Mouse (Mus musculus) B cell, adult 67 days (primary cell): ENCODE data around the gene Gm7138. TPM values are rescaled to one million over a fixed set of nuclear protein-coding genes. Genes with fewer than 3 reads are reported as not detected.

Experiments
- total RNA-seq, 2 experiments: library from RNA; stranded (reverse); gene quantifications; 4 replicates each; pipeline ENCODE4 v1.2.4; 2023

The Gm7138 gene
- not detected for total RNA-seq

DNA sequence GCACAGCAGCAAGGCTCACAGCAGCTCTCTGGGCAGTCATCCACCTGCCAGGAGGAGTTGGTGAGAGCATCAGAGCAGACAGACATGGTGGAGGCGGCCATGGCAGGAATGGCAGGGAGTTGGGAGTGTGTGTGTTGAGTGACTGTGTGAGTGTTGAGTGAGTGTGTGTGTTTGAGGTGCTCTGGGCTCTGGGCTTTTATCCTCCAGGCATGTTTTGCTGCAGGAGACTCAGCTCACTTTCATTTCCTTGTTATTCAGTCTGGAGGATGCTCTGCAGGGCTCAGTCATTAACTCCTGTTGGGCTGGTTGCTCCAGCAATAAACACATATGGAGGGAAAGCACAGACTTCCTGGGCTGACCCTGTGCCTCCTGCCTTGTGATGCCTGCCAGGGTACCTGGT is at the start of gene Gm7138:
Gene Gm7138 (minus strand): TSS at position 101 of the 400 bp plus-strand sequence.

DNA sequence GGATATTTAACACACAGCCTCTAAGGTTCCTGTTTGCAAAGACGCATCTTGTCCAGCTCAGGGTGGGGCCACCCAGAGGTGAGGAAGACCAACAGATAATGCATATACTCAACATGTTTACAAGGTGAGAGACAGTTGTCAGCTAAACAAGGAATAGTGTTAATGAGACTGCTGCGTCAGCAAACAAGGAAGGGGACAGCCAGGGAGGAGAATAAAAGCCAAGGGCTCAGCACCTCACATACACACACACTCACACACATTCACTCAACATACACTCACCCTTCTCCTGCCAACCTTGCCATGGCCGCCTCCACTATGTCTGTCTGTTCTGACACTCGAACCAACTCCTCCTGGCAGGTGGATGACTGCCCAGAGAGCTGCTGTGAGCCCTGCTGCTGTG is 37.6 kb upstream of the Gm7138 start, which contains the start of gene Gm2696:
Gene Gm2696 (plus strand): TSS at position 301 of the 400 bp plus-strand sequence.

DNA sequence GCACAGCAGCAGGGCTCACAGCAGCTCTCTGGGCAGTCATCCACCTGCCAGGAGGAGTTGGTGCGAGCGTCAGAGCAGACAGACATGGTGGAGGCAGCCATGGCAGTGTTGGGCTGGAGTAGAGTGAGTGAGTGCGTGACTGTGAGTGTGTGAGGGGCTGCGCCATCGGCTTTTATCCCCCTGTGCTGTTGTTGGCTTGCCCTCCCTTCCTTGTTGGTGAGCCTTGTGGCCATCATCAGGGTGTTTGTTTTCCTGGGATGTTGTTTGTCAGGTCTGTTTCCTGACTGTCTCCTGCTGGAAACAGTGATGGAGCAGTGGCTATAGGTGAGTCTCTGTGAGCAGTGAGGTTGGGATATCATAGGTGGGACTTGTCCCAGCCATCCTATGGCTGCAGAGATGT is 35.0 kb upstream of the Gm7138 start, which contains the start of gene Gm9507:
Gene Gm9507 (minus strand): TSS at position 101 of the 400 bp plus-strand sequence.

DNA sequence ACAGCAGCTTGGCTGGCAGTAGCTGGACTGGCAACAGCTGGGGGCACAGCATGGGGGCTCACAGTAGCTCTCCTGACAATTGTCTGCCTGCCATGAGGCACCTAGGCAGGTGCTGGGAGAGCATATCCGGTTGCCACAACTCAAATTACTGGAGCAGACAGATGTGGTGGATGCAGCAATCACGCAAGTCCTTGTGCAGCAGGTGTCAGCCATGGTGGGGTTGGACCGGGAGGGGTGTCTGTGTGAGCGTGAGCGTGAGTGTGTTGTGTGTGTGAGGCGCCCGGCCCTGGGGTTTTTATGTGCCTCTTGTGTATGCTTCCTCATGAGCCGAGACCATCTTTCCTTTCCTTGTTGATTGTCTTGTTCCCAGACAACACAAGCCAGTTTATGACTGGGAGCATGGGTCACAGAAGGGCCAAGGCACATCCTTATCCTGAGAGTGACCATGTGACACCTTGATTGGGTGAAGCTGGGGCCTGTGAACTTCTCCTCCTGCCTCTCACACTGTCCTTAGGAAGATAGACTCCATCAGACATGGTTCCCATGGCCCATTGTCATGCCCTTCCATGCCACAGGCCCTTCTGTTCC is 22.3 kb upstream of the Gm7138 start, which contains the start of gene Gm19668:
Gene Gm19668 (minus strand): TSS at position 213 of the 588 bp plus-strand sequence.

DNA sequence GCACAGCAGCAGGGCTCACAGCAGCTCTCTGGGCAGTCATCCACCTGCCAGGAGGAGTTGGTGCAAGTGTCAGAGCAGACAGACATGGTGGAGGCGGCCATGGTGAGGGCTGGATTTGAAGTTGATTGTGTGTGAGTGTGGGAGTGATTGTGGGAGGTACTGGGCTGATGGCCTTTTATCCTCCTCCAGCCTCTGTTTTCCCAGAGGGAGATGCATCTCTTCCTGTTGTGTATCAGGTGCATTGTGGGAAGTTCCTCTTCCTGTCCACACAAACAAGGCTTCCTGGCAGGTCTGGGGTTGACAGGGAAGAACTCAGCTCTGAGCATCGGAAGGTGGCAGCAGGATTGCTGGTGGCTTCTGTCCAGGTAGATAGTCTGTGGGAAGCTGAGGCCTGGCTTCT is 18.2 kb upstream of the Gm7138 start, which contains the start of gene Gm9639:
Gene Gm9639 (minus strand): TSS at position 101 of the 400 bp plus-strand sequence.

DNA sequence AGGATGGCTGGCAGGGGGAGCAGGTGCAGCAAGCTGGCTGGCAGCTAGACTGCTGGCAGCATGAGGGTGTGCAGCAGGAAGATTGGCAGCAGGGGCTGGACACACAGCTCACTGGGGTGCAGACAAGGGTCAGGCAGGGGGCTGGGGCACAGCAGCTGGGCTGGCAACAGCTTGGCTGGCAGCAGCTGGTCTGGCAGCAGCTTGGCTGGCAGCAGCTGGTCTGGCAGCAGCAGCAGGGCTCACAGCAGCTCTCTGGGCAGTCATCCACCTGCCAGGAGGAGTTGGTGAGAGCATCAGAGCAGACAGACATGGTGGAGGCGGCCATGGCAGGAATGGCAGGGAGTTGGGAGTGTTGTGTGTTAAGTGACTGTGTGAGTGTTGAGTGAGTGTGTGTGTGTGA is 11.1 kb upstream of the Gm7138 start, which contains the start of gene Gm7137:
Gene Gm7137 (minus strand): TSS at position 325 of the 400 bp plus-strand sequence.

DNA sequence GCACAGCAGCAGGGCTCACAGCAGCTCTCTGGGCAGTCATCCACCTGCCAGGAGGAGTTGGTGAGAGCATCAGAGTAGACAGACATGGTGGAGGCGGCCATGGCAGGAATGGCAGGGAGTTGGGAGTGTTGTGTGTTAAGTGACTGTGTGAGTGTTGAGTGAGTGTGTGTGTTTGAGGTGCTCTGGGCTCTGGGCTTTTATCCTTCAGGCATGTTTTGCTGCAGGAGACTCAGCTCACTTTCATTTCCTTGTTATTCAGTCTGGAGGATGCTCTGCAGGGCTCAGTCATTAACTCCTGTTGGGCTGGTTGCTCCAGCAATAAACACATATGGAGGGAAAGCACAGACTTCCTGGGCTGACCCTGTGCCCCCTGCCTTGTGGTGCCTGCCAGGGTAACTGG is 5.7 kb upstream of the Gm7138 start, which contains the start of gene Gm3250:
Gene Gm3250 (minus strand): TSS at position 101 of the 400 bp plus-strand sequence.

DNA sequence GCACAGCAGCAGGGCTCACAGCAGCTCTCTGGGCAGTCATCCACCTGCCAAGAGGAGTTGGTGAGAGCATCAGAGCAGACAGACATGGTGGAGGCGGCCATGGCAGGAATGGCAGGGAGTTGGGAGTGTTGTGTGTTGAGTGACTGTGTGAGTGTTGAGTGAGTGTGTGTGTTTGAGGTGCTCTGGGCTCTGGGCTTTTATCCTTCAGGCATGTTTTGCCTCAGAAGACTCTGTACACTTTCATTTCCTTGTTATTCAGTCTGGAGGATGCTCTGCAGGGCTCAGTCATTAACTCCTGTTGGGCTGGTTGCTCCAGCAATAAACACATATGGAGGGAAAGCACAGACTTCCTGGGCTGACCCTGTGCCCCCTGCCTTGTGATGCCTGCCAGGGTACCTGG is 5.5 kb downstream of the Gm7138 start, which contains the start of gene Gm3238:
Gene Gm3238 (minus strand): TSS at position 101 of the 400 bp plus-strand sequence.

DNA sequence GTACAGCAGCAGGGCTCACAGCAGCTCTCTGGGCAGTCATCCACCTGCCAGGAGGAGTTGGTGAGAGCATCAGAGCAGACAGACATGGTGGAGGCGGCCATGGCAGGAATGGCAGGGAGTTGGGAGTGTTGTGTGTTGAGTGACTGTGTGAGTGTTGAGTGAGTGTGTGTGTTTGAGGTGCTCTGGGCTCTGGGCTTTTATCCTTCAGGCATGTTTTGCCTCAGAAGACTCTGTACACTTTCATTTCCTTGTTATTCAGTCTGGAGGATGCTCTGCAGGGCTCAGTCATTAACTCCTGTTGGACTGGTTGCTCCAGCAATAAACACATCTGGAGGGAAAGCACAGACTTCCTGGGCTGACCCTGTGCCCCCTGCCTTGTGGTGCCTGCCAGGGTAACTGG is 17.2 kb downstream of the Gm7138 start, which contains the start of gene Gm3233:
Gene Gm3233 (minus strand): TSS at position 101 of the 400 bp plus-strand sequence.

DNA sequence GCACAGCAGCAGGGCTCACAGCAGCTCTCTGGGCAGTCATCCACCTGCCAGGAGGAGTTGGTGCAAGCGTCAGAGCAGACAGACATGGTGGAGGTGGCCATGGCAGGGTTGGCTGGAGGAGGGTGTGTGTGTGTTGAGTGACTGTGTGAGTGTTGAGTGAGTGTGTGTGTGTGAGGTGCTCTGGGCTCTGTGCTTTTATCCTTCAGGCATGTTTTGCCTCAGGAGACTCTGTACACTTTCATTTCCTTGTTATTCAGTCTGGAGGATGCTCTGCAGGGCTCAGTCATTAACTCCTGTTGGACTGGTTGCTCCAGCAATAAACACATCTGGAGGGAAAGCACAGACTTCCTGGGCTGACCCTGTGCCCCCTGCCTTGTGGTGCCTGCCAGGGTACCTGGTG is 25.5 kb downstream of the Gm7138 start, which contains the start of gene Gm9736:
Gene Gm9736 (minus strand): TSS at position 101 of the 400 bp plus-strand sequence.

DNA sequence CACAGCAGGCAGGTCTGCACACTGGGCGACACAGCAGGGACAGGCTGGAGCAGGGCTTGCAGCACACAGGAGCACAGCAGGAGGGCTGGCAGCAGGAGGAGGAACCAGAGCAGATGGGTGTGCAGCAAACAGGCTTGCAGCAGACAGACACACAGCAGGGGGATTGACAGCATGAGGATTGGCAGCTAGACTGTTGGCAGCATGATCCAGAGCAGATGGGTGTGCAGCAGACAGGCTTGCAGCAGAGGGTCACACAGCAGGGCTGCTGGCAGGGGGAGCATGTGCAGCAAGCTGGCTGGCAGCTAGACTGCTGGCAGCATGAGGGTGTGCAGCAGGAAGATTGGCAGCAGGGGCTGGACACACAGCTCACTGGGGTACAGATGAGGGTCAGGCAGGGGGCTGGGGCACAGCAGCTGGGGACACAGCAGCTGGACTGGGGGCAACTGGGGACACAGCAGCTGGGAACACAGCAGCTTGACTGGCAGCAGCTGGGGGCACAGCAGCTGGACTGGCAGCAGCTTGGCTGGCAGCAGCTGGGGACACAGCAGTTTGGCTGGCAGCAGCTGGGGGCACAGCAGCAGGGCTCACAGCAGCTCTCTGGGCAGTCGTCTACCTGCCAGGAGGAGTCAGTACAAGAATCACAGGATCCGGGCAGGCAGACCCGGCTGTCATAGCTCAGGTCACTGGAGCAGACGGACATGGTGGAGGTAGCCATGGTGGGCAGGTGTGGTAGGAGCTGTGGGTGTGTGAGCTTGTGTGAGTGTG is 34.6 kb downstream of the Gm7138 start, which contains the start of gene Gm18596:
Gene Gm18596 (minus strand): TSS at position 715 of the 765 bp plus-strand sequence.

Other genes with a start within 250 kb of the Gm7138 start
- 10 to 100 TPM; 80.7 to 82.3 TPM for gene Itgb2, start 246.7 kb downstream of the Gm7138 start, total RNA-seq
- 10 to 100 TPM; 80.4 to 90.8 TPM for gene Pttg1ip, start 195.2 kb downstream of the Gm7138 start, total RNA-seq
- gene Sumo3, start 170.8 kb downstream of the Gm7138 start, total RNA-seq, result 10 to 100 TPM; 54.1 to 62.0 TPM
- not detected for gene Gm49325, start 170.7 kb downstream of the Gm7138 start, total RNA-seq
- gene Ube2g2, start 154.7 kb downstream of the Gm7138 start, total RNA-seq, result 10 to 100 TPM; 33.4 to 47.6 TPM
- gene Tspear, start 90.4 kb downstream of the Gm7138 start, total RNA-seq, result 1 to 10 TPM; 4.1 to 4.3 TPM
- gene Gm19402, start 86.2 kb downstream of the Gm7138 start, total RNA-seq, result not detected
- gene Gm9508, start 79.7 kb downstream of the Gm7138 start, total RNA-seq, result not detected
- not detected for gene Gm10272, start 70.3 kb downstream of the Gm7138 start, total RNA-seq
- not detected for gene Gm10024, start 65.5 kb downstream of the Gm7138 start, total RNA-seq
- not detected for gene Gm10142, start 61.1 kb downstream of the Gm7138 start, total RNA-seq
- not detected for gene Krtap12-1, start 56.3 kb downstream of the Gm7138 start, total RNA-seq
- not detected for gene Gm10100, start 50.5 kb downstream of the Gm7138 start, total RNA-seq
- gene Gm18596, start 34.3 kb downstream of the Gm7138 start, total RNA-seq, result not detected
- gene Gm9736, start 25.6 kb downstream of the Gm7138 start, total RNA-seq, result not detected
- gene Gm3233, start 17.3 kb downstream of the Gm7138 start, total RNA-seq, result not detected
- not detected for gene Gm3238, start 5.6 kb downstream of the Gm7138 start, total RNA-seq
- not detected for gene Gm3250, start 5.6 kb upstream of the Gm7138 start, total RNA-seq
- not detected for gene Gm7137, start 11.3 kb upstream of the Gm7138 start, total RNA-seq
- not detected for gene Gm9639, start 18.1 kb upstream of the Gm7138 start, total RNA-seq
- not detected for gene Gm19668, start 22.2 kb upstream of the Gm7138 start, total RNA-seq
- not detected for gene Gm9507, start 34.9 kb upstream of the Gm7138 start, total RNA-seq
- gene Gm2696, start 37.7 kb upstream of the Gm7138 start, total RNA-seq, result not detected
- not detected for gene Krtap10-4, start 50.2 kb upstream of the Gm7138 start, total RNA-seq
- gene Krtap10-10, start 59.0 kb upstream of the Gm7138 start, total RNA-seq, result not detected
- not detected for gene Gm36176, start 69.9 kb upstream of the Gm7138 start, total RNA-seq
- not detected for gene Gm10318, start 75.9 kb upstream of the Gm7138 start, total RNA-seq
- gene Gm3285, start 85.0 kb upstream of the Gm7138 start, total RNA-seq, result not detected
- under 1 TPM in 1 of 2 experiments, not detected in 1; 0.20 TPM for gene Lrrc3, start 125.6 kb upstream of the Gm7138 start, total RNA-seq
- gene Trpm2, start 193.6 kb upstream of the Gm7138 start, total RNA-seq, result 10 to 100 TPM; 22.2 to 34.6 TPM
- gene 1810043G02Rik, start 201.6 kb upstream of the Gm7138 start, total RNA-seq, result 10 to 100 TPM; 12.2 to 15.5 TPM
- 10 to 100 TPM; 88.5 to 94.7 TPM for gene Pfkl, start 233.1 kb upstream of the Gm7138 start, total RNA-seq